Mouse (Mus musculus) retina, postnatal 7 days (tissue): ENCODE results near the gene Arhgef33.
"Not testable (repeated sequence)": the region's sequence is repeated elsewhere in the genome, so short reads cannot be mapped to it uniquely, and the experiment has no call there.

Experiments
- DNase-seq: peaks from one replicate; pipeline ENCODE4 v3.0.0-alpha.2; 2012; ENCODE audit warnings: low read depth, low spot score

Gene Arhgef33

GRCm38 (mm10) chr17:80307251-80307650 is at the start of gene Arhgef33:
Gene Arhgef33 (plus strand): TSS chr17:80307407.
- DNase-seq: no peak

DNA sequence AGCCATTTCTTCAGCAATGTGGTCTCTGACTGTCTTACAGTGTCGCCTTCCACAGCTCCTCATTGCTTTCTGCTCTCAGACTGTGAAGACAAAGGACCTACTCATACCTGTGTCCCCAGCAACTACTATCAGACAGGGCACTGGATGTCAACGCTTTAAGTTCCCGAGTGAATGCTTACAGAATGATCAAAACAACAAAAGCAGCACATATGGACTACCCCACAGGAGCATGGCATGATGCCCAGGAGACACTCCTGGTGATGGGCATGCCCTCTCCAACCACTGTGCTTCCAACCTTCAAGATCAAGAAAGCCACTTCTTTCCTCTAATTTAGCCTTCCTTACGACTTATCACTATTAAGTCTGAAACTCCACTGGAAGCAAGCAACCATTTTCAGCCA is 40.1 kb upstream of the Arhgef33 start:
- DNase-seq: no peak

GRCm38 (mm10) chr17:80268151-80268550 is 39.1 kb upstream of the Arhgef33 start:
- DNase-seq: no peak

- not testable (repeated sequence) for DNase-seq
Observed at GRCm38 (mm10) chr17:80270622-80271021, 36.6 kb upstream of the Arhgef33 start.

DNA sequence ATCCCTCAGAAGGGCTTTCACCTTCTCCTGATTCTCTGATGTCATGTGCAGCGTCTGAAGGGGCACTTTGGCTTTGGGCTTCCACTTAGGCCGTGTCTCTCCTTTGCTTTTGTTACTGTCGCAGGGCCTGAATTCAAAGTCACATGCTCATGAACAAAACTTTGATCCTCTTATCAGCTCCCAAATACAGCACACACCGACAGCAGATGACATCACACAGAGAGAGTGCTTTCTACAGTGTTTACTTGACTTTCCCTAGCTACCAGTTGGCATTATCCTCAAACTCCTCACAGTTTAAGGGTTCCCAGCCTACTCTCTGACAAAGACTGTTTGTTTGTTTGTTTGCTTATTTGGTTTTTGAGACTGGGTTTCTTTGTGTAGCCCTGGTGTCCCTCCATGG is 29.0 kb upstream of the Arhgef33 start:
- DNase-seq: no peak

DNA sequence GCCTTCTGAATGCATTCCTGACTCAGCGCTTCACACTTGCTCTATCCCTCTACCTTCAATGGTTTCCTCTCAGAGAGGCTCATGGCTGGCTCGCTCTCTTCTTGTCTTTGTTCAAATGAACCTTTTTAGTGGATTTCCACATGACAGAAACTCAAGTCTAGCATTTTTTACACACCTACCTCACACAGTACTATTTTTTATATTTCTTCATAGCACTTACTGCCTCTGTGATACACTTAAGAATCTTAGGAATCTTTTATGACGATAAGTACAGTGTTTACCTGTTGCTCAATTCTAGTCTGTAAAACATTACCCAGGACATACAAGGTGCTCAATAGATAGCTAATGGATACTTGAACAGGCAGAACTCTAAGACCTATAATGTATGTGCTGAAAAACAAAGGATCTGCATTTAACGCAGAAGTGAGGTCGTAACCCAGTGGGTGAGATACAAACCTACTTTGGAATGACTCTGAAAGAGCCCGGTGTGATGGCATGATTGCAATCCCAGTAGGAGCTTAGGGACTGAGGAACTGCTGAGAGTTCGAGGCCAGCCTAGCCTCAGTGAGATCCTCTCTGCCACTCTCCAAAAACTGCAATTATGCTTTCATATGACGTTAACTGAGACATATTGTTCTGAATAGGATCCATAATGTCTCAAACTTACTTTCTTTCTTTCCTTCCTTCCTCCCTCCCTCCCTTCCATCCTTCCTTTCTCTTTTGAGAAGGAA is 27.7 kb upstream of the Arhgef33 start:
- no peak for DNase-seq

- DNase-seq: no peak
Observed at GRCm38 (mm10) chr17:80284446-80284845, 22.8 kb upstream of the Arhgef33 start.

GRCm38 (mm10) chr17:80288012-80288411 is 19.2 kb upstream of the Arhgef33 start:
- no peak for DNase-seq

DNA sequence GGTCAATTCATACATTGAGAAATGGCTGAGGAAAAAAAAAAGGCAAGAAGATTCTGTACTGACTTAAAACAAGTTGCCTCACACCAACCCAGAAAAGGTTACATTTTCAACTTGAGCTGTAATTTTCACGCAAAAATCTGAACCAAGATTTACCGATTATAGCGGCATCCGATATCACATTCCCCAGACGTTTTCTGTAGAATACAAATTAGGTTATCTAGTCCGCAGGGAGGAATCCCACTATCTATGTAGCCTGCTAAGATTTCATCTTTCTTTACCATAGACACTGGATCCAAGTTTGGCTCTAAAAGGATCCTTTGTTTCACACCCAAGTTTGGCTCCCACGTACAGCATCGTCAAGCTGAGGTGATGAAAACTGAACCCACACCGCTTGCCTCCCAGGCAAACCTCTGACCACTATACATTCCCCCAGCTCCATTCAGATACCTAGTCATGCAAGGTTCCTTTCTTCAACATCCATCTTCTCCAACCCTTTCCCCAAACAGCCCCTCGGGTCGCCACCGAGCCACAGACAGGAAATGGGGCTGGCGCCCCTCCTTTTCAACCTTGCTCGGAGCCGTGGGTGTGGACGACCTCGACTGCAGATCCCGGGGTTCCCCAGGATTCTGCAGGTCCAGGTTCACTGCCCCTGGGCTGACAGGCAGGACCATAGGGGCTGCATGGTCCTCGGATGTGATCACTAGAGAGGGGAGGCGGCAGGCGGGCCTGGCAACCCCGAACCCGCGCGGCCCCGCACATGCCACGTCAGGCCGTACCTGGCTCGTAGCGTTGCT is 17.7 kb upstream of the Arhgef33 start:
- no peak for DNase-seq

DNA sequence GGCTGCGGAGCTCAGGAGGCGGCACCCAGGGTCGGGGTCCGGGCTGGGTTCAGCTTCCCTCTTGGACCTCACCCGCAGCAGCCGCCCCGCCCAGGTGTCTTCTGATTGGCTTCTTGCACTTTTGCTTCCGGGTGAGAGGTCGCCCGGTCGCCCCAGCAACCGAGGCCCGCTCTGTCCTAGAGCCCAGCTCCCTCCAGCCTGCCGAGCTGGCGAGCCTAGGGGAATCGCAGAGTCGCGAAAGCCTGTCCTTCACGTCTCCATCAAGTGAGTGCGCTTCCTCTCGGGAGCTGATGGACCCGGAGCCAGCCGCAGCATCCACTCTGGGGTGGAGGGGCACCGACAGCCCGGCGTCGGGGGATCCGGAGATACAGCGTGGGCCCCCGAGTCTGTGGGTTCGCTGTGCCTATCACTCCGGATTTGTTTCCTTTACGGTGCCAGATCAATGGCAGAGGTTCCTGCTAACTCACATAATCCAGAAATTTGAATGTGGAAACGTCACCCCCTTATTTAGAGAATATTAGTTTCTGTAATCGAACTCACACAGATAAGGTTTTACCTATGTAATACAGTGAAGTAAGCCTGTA is 17.0 kb upstream of the Arhgef33 start, which contains the start of the genes Morn2 and Dhx57:
Morn2 (plus strand) TSS at position 130 of the 584 bp plus-strand sequence.
Dhx57 (minus strand) TSS at position 403 of the 584 bp plus-strand sequence.
- DNase-seq: peak; percentile 92

DNA sequence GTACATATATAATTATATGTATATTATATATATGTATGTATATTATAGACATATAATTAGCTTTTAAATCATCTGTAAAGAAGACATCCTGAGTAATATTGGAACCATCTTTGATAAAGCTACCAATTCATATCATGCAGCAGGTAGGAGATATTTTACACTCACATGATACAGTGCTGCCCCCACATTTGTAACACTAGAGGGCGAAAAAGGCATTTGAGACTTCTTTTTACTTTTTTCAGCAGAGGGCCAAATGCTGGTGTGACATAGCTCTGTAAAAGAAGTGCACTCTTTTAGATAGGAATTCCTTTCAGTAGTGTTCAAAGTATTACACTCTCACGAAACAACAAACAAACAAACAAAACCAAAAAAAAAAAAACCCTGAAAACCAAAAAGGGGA is 16.1 kb upstream of the Arhgef33 start:
- DNase-seq: no peak

- DNase-seq: no peak
Observed at GRCm38 (mm10) chr17:80295258-80295657, 11.9 kb upstream of the Arhgef33 start.

GRCm38 (mm10) chr17:80298844-80299243 is 8.4 kb upstream of the Arhgef33 start:
- no peak for DNase-seq

DNA sequence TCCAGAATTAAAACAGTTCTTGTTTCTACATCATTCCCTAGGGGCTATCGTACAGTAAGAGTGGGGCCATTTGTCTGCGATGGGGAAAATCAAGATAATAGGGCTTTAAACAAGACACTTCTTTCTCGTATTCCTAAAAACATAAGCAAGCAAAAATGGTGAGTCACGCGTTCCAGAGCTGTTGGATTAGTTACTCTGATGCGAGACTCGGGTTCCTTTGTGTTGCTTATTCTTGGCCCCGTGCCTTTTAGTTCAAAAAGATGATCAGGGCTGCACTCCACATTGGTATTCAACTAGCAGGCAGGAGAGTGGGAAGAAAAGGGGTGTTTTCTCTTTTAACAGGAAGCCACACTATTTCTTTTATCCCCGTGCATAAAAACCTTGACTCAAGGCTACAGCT is 4.6 kb downstream of the Arhgef33 start:
- DNase-seq: no peak

GRCm38 (mm10) chr17:80312405-80312804 is 5.2 kb downstream of the Arhgef33 start:
- no peak for DNase-seq

DNA sequence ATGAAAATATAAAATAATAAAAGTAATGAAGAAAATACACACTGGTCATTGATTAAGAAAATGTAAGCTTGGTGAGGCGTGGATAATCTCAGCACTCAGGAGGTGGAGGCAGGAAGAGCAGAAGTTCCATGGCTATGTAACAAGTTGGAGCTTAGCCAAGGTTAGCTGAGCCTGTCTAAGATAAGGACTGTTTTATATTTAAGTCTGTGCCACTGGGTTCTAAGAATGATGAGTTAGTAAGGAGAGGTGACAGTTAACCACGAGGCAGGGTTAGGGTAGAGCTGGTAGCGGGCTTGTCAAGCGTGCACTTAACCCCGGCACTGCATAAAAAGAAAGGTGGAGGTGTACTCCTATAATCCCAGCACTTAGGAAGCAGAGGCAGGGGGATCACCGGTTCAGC is 15.0 kb downstream of the Arhgef33 start:
- DNase-seq: no peak

GRCm38 (mm10) chr17:80323015-80323414 is 15.8 kb downstream of the Arhgef33 start:
- no peak for DNase-seq

DNA sequence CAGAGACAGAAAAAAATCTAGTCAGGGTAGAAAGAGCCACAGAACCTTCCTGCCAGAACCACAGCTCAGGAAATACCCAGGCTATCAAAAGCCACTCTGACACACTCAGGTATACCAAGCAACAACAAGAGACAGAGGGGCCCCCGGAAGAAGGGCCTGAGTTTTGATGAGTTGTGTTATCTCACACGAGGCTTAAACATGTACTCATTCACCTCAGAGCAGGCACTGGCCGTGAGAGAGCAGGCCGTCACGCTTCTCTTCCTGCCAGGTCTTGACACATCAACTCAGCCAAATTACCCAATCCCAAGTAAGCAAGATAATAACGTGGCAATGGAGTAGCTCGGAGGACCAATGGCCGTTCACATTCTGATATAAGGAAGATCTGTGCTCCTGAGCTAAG is 16.5 kb downstream of the Arhgef33 start:
- DNase-seq: no peak

DNA sequence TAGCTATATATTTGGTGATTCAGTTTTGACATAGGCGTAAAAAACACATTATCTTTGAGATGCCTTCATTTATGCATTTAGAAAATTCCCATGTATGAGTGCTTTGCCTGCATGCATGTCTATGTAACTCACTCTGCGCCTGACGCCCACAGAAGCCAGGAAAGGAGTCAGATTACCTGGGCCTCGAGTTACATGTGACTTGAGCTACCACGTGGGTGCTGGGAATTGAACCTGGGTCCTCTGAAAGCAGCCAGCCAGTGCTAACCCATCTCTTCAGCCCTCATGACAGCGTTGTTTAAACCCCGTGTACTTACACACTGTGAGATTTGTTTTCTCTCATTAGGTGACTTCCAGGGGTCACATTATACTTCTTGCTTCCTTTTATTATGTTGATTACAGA is 17.3 kb downstream of the Arhgef33 start:
- DNase-seq: no peak

DNA sequence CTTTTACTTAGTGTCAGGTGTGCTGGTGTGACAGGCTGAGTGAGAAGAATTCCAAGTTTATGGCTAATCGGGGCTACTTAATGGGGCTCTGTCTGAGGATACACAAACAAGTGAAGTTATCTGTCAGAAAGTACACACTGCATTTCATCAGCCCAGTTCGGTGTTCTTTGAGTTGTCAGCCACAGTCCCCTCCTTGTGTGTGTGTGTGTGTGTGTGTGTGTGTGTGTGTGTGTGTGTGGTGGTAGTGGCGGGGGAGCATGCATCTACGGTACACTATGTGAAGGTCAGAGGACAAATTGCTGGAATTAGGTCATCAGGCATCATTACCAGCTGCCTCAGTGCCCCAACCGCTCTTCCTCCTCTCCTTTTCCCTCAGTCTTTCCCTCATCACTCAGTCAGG is 18.2 kb downstream of the Arhgef33 start:
- no peak for DNase-seq

- no peak for DNase-seq
Observed at GRCm38 (mm10) chr17:80326431-80326830, 19.2 kb downstream of the Arhgef33 start.

DNA sequence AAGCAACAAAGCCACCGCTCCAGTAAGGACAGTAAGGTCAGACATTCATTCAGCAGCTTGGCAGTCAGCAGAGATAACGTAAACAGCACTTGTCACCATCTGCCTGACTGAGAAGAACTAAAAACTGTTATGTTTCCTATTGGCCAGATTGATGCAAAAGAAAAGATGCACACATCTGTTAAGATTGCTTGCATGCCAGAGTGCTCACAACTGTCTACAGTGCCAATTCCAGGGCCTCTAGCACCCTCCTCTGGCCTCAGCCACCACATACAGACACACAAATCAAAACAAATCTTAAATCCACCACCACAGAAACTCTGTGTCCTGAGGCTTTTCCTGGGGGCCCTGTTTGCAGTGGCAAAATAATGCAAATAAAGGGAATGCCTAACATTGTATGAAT is 25.2 kb downstream of the Arhgef33 start:
- DNase-seq: peak; percentile 14
